In the genomic region with DNA sequence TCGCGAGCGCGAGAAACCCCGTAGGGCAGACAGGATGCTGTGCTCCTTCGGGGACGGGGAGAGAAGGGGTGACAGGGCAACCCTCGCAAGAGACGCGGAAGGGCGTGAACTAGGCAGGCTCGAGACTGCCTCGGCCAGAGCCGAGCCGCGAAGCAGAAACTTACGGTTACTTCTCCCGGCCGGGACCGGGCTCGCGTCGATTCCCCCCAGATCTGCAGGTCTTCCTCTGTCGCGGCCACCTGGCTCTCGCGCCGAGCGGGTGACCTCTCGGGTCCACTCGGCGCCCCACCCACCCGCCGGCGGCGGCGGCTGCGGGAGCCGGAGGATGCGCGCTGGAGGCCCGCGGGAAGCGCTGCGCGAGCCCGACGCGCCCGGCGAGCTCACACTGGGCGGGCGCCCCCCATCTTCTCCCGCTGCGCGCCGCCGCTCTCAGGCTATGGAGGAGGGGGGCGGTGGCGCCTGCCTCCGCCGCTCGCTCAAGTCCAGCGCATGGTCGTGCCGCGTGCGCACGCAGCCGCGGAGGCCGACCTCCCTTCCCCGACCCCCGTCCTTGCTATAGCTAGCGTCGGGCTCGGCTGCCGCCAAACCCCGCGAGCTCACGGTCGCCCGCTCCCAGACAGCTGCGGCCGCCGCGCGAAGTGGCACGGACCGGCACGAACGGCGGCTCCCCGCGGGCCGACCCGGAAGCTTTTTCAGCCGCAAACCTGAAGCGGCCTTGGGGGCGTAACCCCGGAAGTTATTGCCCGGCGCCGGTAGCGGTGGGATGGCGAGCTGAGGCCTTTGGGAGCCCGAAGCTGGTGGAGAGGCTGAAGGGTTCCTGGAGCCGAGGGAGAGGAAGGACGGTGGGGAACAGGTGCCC, we compare ENCODE assay signal across 8 mouse cellular contexts. TPM values are rescaled to one million over a fixed set of nuclear protein-coding genes. Genes with fewer than 3 reads are reported as not detected.
DNase-seq lines count a peak whose midpoint lies in the region; ATAC-seq lines count a peak whose summit lies in the region.

Ankib1 (minus strand) TSS at position 493 of the 859 bp plus-strand sequence.
Krit1 (plus strand) TSS at position 752 of the 859 bp plus-strand sequence.

- under 1% methylated on average over 101 of the region's 109 CpGs for WGBS in heart, embryonic 13.5 days
- WGBS in liver, embryonic 13.5 days (ENCODE audit: insufficient replicate concordance): under 1% methylated on average over 107 of the region's 109 CpGs
- under 1% methylated on average over 109 of the region's 109 CpGs for WGBS in stomach, embryonic 16.5 days

- peak; percentile 91 for DNase-seq in CD4-positive helper T cell, adult 2 months (ENCODE audit: low read depth, low spot score)
- DNase-seq in brain, embryonic 18.5 days (ENCODE audit: low read depth, low spot score): peak; percentile 79
- DNase-seq in kidney, postnatal 14 days: peak; percentile 93
- peak; percentile 82 for DNase-seq in liver, embryonic 13.5 days
- peak; percentile 91 for DNase-seq in neural tube, embryonic 10.5 days (ENCODE audit: extremely low spot score, low spot score)

- peak; percentile 83 for ATAC-seq in erythroid progenitor cell, adult 5-6 weeks (replicated peaks; ENCODE audit: low FRiP score, poor library complexity, severe bottlenecking)
- ATAC-seq in heart, embryonic 13.5 days (ENCODE audit: extremely low read depth, insufficient number of reproducible peaks, low FRiP score, low TSS enrichment): peak; percentile 90
- ATAC-seq in liver, embryonic 13.5 days (ENCODE audit: low read depth): peak; percentile 86
- peak; percentile 94 for ATAC-seq in stomach, embryonic 16.5 days (ENCODE audit: insufficient read depth, low FRiP score)

- H3K9me3 ChIP-seq in heart, embryonic 13.5 days: no peaks in the 10 kb centered on the region
- H3K9me3 ChIP-seq in liver, embryonic 13.5 days (replicated peaks): no peaks in the 10 kb centered on the region
- no peaks in the 10 kb centered on the region for H3K9me3 ChIP-seq in stomach, embryonic 16.5 days (replicated peaks; ENCODE audit: control insufficient read depth, low read length)

- H3K27me3 ChIP-seq in heart, embryonic 13.5 days (replicated peaks): no peaks in the 10 kb centered on the region
- no peaks in the 10 kb centered on the region for H3K27me3 ChIP-seq in liver, embryonic 13.5 days
- H3K27me3 ChIP-seq in stomach, embryonic 16.5 days (ENCODE audit: control insufficient read depth, insufficient read depth, low read length): no peaks in the 10 kb centered on the region

- H3K4me3 ChIP-seq in heart, embryonic 13.5 days: peak within 1 kb of the TSS; percentile 95
- H3K4me3 ChIP-seq in liver, embryonic 13.5 days (replicated peaks): peak within 1 kb of the TSS; percentile 86
- H3K4me3 ChIP-seq in stomach, embryonic 16.5 days (replicated peaks; ENCODE audit: low read length): peak within 1 kb of the TSS; percentile 74

- peaks cover 16% of the 10 kb centered on the region for H3K4me1 ChIP-seq in heart, embryonic 13.5 days
- H3K4me1 ChIP-seq in liver, embryonic 13.5 days (replicated peaks): peaks cover 42% of the 10 kb centered on the region
- peaks cover 15% of the 10 kb centered on the region for H3K4me1 ChIP-seq in stomach, embryonic 16.5 days (ENCODE audit: control insufficient read depth, insufficient read depth, low read length)

- H3K4me2 ChIP-seq in heart, embryonic 13.5 days: peak within 1 kb of the TSS; percentile 95
- peak within 1 kb of the TSS; percentile 92 for H3K4me2 ChIP-seq in liver, embryonic 13.5 days
- H3K4me2 ChIP-seq in stomach, embryonic 16.5 days (ENCODE audit: low read depth, low read length): peak within 1 kb of the TSS; percentile 84

- peaks cover 7% of the 10 kb centered on the region; the same call in 1 of the 2 replicates for H3K36me3 ChIP-seq in heart, embryonic 13.5 days
- 0 out of 2 replicates have a peak, but pooled peaks cover 3% of the 10 kb centered on the region for H3K36me3 ChIP-seq in liver, embryonic 13.5 days
- no peaks in the 10 kb centered on the region for H3K36me3 ChIP-seq in stomach, embryonic 16.5 days (ENCODE audit: control insufficient read depth, insufficient read depth, low read length)

- H3K9ac ChIP-seq in heart, embryonic 13.5 days: peak within 1 kb of the TSS; percentile 95
- H3K9ac ChIP-seq in liver, embryonic 13.5 days: peak within 1 kb of the TSS; percentile 88
- peak within 1 kb of the TSS; percentile 90 for H3K9ac ChIP-seq in stomach, embryonic 16.5 days (ENCODE audit: low read length)

- H3K27ac ChIP-seq in heart, embryonic 13.5 days (replicated peaks): peak within 1 kb of the TSS; percentile 93
- peak within 1 kb of the TSS; percentile 97 for H3K27ac ChIP-seq in liver, embryonic 13.5 days
- H3K27ac ChIP-seq in stomach, embryonic 16.5 days (ENCODE audit: low read length): peak within 1 kb of the TSS; percentile 94

RNA-seq across cellular contexts. Expression of gene Ankib1, which starts in this region (rescaled TPM):
- 10.1 and 19.8 TPM in 2 replicates for total RNA-seq in erythroid progenitor cell, adult 5-6 weeks (2015; ENCODE audit: low replicate concordance)
- total RNA-seq in erythroid progenitor cell, adult 5-6 weeks (2017; ENCODE audit: low replicate concordance): 21.3 and 27.0 TPM in 2 replicates
- polyA plus RNA-seq in heart, embryonic 13.5 days (2015; fragmentation: Nextera tagmentation; extraction: Ambion mirVana): 6.0 and 6.1 TPM in 2 replicates
- polyA plus RNA-seq in liver, embryonic 13.5 days (2015; fragmentation: Nextera tagmentation; extraction: Ambion mirVana): 3.9 and 5.1 TPM in 2 replicates
- 6.3 and 7.7 TPM in 2 replicates for polyA plus RNA-seq in stomach, embryonic 16.5 days (2015; fragmentation: Nextera tagmentation; extraction: Ambion mirVana)

RNA-seq across cellular contexts. Expression of gene Krit1, which starts in this region (rescaled TPM):
- 67.0 and 88.9 TPM in 2 replicates for total RNA-seq in erythroid progenitor cell, adult 5-6 weeks (2015; ENCODE audit: low replicate concordance)
- total RNA-seq in erythroid progenitor cell, adult 5-6 weeks (2017; ENCODE audit: low replicate concordance): 105 and 111 TPM in 2 replicates
- polyA plus RNA-seq in heart, embryonic 13.5 days (2015; fragmentation: Nextera tagmentation; extraction: Ambion mirVana): 33.2 and 35.9 TPM in 2 replicates
- polyA plus RNA-seq in liver, embryonic 13.5 days (2015; fragmentation: Nextera tagmentation; extraction: Ambion mirVana): 22.9 and 30.5 TPM in 2 replicates
- 41.3 and 46.3 TPM in 2 replicates for polyA plus RNA-seq in stomach, embryonic 16.5 days (2015; fragmentation: Nextera tagmentation; extraction: Ambion mirVana)

Comparison
In these comparisons a context has a peak if more than half of its experiments do, and no peak if none do; other contexts are left out.
1. Peak in every context shown above with its lines: DNase-seq, ATAC-seq, H3K4me3 ChIP-seq and H3K27ac ChIP-seq.